Mouse (Mus musculus) embryonic facial prominence, embryonic 13.5 days (tissue): ENCODE measurements at regions not wholly inside any gene's neighbourhood (a gene's known extent, or its start where the extent isn't known, plus 50 kb on each side); places are given as distances from the start of the nearest gene placed in this dataset.

Source experiments
- ATAC-seq: fragments of 200-750 bp; cut with Nextera tagmentation; 2 replicates; pipeline ENCODE4 v1.8.0; 2017; ENCODE audit warnings: low read depth; ENCODE audit not compliant: insufficient number of reproducible peaks, insufficient read depth, low FRiP score, low TSS enrichment
- H3K27ac ChIP-seq: fragments of 300-500 bp; sonication (generic); 2 replicates; pipeline ENCODE4 v1.5.1; 2015; ENCODE audit warnings: moderate library complexity, mild to moderate bottlenecking, inconsistent platforms
- H3K27me3 ChIP-seq: fragments of 300-500 bp; sonication (generic); 2 replicates; pipeline ENCODE4 v1.6.1; 2015; ENCODE audit warnings: mild to moderate bottlenecking, inconsistent platforms
- H3K36me3 ChIP-seq: fragments of 300-500 bp; sonication (generic); 2 replicates; pipeline ENCODE4 v1.6.1; 2015; ENCODE audit warnings: mild to moderate bottlenecking, inconsistent platforms
- H3K4me1 ChIP-seq: fragments of 300-500 bp; sonication (generic); 2 replicates; pipeline ENCODE4 v1.6.1; 2015; ENCODE audit warnings: inconsistent platforms
- H3K4me2 ChIP-seq: fragments of 300-500 bp; sonication (generic); 2 replicates; pipeline ENCODE4 v1.6.1; 2015; ENCODE audit warnings: moderate library complexity, mild to moderate bottlenecking, inconsistent platforms
- H3K4me3 ChIP-seq: fragments of 300-500 bp; sonication (generic); 2 replicates; pipeline ENCODE4 v1.5.1; 2015; ENCODE audit warnings: mild to moderate bottlenecking, inconsistent platforms
- H3K9ac ChIP-seq: fragments of 300-500 bp; sonication (generic); 2 replicates; pipeline ENCODE4 v1.6.1; 2015; ENCODE audit warnings: mild to moderate bottlenecking, inconsistent platforms
- H3K9me3 ChIP-seq: fragments of 300-500 bp; sonication (generic); 2 replicates; pipeline ENCODE4 v1.6.1; 2016; ENCODE audit warnings: inconsistent platforms
- WGBS: fragments of 180-500 bp; shearing (Covaris S2); methylation state at CpG from one replicate; pipeline ENCODE4 v1.1.7; 2015; ENCODE audit warnings: mixed read lengths; 5-methylcytosine and 5-hydroxymethylcytosine counted together

GRCm38 (mm10) chr6:33117877-33118276 lies 57.8 kb upstream of the Chchd3 start:
- no peaks in the 10 kb centered on the region for H3K36me3 ChIP-seq
- no peaks in the 10 kb centered on the region for H3K4me1 ChIP-seq
- ATAC-seq, result no peak
- no peak overlapping the region for H3K9ac ChIP-seq
- H3K27ac ChIP-seq, result no peak overlapping the region
- H3K9me3 ChIP-seq, result no peaks in the 10 kb centered on the region
- no peak overlapping the region for H3K4me3 ChIP-seq
- WGBS, result 36% methylated on average over 1 of the region's 1 CpGs
- no peaks in the 10 kb centered on the region for H3K27me3 ChIP-seq
- no peak overlapping the region for H3K4me2 ChIP-seq

DNA sequence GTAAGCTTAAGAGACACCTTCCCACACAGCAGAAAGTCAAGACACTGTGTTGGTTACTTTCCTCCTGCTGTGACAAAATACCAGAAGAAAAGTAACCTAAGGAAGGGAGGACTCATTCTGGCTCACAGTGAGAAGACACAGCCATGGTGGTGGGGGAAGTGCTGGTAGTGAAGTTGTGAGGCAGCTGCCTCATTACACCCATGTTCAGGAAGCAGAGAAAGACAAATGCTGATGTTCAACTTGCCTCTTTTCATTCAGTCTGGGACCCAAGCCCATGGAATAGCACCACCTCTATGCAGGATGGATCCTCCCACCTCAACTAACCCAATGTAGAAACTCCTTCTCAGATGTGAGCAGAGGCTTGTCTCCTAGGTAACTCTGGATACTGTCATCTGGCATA lies 60.5 kb upstream of the Chchd3 start:
- no peak overlapping the region for H3K27ac ChIP-seq
- H3K4me2 ChIP-seq, result no peak overlapping the region
- no peak overlapping the region for H3K9ac ChIP-seq
- no peak for ATAC-seq
- no peak overlapping the region for H3K4me3 ChIP-seq
- no peaks in the 10 kb centered on the region for H3K27me3 ChIP-seq
- H3K36me3 ChIP-seq, result no peaks in the 10 kb centered on the region
- H3K4me1 ChIP-seq, result no peaks in the 10 kb centered on the region
- H3K9me3 ChIP-seq, result no peaks in the 10 kb centered on the region

GRCm38 (mm10) chr6:33126574-33126973 lies 66.5 kb upstream of the Chchd3 start:
- no peak overlapping the region for H3K4me2 ChIP-seq
- no peaks in the 10 kb centered on the region for H3K9me3 ChIP-seq
- H3K27ac ChIP-seq, result no peak overlapping the region
- H3K36me3 ChIP-seq, result no peaks in the 10 kb centered on the region
- no peaks in the 10 kb centered on the region for H3K27me3 ChIP-seq
- no peak overlapping the region for H3K9ac ChIP-seq
- 5% methylated on average over 8 of the region's 8 CpGs for WGBS
- no peak overlapping the region for H3K4me3 ChIP-seq
- H3K4me1 ChIP-seq, result no peaks in the 10 kb centered on the region
- no peak for ATAC-seq

- WGBS, result 82% methylated on average over 7 of the region's 7 CpGs
- Histone ChIP-seq H3K27ac (no peak overlapping the region), H3K9me3 (no peaks in the 10 kb centered on the region), H3K4me3 (no peak overlapping the region), H3K4me1 (no peaks in the 10 kb centered on the region), H3K4me2 (no peak overlapping the region), H3K9ac (no peak overlapping the region), H3K36me3 (no peaks in the 10 kb centered on the region), H3K27me3 (no peaks in the 10 kb centered on the region)
- no peak for ATAC-seq
Measured at GRCm38 (mm10) chr6:33136906-33137305, 76.8 kb upstream of the Chchd3 start.

- Histone ChIP-seq H3K9me3 (no peaks in the 10 kb centered on the region), H3K4me1 (no peaks in the 10 kb centered on the region), H3K4me2 (no peak overlapping the region), H3K27ac (no peak overlapping the region), H3K36me3 (no peaks in the 10 kb centered on the region), H3K9ac (no peak overlapping the region), H3K4me3 (no peak overlapping the region), H3K27me3 (no peaks in the 10 kb centered on the region)
- 42% methylated on average over 8 of the region's 8 CpGs for WGBS
- ATAC-seq, result no peak
Measured at GRCm38 (mm10) chr6:33137823-33138222, 77.8 kb upstream of the Chchd3 start.

GRCm38 (mm10) chr6:33166479-33166878 lies 82.4 kb upstream of the Exoc4 start:
- Histone ChIP-seq H3K4me3 (no peak overlapping the region), H3K4me2 (no peak overlapping the region), H3K27ac (no peak overlapping the region), H3K36me3 (no peaks in the 10 kb centered on the region), H3K27me3 (no peaks in the 10 kb centered on the region), H3K9ac (no peak overlapping the region), H3K4me1 (no peaks in the 10 kb centered on the region), H3K9me3 (no peaks in the 10 kb centered on the region)
- ATAC-seq, result no peak
- 76% methylated on average over 11 of the region's 11 CpGs for WGBS

DNA sequence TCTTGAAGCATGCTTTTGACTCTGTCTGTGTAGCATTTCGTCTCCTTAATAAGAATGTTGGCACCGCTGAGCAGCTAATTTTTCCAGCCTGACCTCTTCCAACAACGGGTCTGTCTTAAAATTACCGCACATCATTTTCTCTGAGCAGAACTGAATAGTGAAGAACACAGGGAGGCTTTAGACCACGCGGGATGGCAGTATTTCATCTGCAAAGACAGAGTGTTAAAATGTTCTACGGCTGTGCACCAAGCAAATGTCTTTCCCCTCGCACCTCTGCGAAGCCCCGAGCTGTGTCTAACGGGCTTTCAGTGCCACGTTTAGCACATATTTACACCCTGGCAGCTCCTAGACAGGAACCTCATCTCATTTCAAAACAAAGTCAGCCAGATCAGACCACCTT lies 75.3 kb upstream of the Exoc4 start:
- Histone ChIP-seq H3K27me3 (no peaks in the 10 kb centered on the region), H3K9me3 (no peaks in the 10 kb centered on the region), H3K27ac (no peak overlapping the region), H3K4me2 (no peak overlapping the region), H3K36me3 (no peaks in the 10 kb centered on the region), H3K9ac (no peak overlapping the region), H3K4me3 (no peak overlapping the region), H3K4me1 (no peaks in the 10 kb centered on the region)
- 81% methylated on average over 12 of the region's 12 CpGs for WGBS
- ATAC-seq, result no peak

DNA sequence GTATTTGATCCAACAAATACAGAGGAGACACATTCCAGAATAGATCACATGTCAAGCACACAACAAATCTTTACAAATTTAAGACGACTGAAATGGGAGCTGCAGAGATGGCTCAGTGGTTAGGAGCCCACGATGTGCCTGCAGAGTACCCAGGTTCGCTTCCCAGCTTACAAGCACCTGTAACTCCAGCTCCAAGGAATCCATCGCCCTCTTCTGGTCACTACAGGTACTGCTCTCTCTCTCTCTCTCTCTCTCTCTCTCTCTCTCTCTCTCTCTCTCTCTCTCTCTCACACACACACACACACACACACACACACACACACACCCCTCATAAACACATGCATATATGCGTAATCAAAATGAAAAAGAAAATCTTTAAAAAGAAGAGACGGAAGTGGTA lies 74.3 kb upstream of the Exoc4 start:
- Histone ChIP-seq H3K27ac (no peak overlapping the region), H3K4me3 (no peak overlapping the region), H3K27me3 (no peaks in the 10 kb centered on the region), H3K9me3 (no peaks in the 10 kb centered on the region), H3K9ac (no peak overlapping the region), H3K4me1 (no peaks in the 10 kb centered on the region), H3K4me2 (no peak overlapping the region), H3K36me3 (no peaks in the 10 kb centered on the region)
- no peak for ATAC-seq
- WGBS, result 58% methylated on average over 6 of the region's 6 CpGs

DNA sequence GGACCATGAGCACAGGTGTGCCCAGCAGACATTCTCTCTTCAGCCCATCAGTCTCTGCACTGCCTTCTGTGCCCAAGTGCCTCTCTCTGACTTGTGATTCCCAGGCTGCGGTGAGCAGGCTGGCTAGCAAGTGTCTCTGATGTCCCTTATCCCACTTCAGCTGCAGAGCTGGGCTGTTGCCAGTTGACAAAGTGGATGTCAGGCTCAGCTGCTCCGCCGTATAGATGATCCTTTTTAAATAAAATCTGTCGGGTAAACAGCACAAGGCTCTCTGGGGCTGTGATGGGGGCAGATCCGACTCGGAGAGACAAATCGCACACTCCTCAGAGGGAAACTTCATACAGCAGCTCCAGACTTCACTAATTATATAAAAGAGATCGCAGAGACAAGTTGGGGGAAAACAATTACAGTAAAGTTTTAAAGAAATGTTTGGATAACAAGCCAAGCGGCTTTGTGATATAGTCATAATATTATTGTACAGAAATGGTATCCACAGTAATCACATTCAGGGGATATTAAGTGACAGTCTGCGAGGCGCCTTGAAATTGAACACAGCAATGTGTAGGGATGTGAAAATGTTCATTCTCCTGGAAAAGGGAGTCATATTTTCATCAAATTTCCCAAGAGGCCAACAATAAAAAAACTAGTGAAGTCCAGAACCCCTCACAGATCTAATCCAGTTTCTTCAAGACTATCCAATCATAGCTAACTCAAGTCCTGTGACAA lies 59.2 kb upstream of the Exoc4 start:
- ATAC-seq, result no peak
- 40% methylated on average over 11 of the region's 11 CpGs for WGBS
- no peak overlapping the region for H3K4me3 ChIP-seq

GRCm38 (mm10) chr6:33193823-33194222 lies 55.1 kb upstream of the Exoc4 start:
- WGBS, result 79% methylated on average over 3 of the region's 3 CpGs
- no peak for ATAC-seq
- Histone ChIP-seq H3K9ac (no peak overlapping the region), H3K4me3 (no peak overlapping the region), H3K4me2 (no peak overlapping the region), H3K4me1 (peaks cover 7% of the 10 kb centered on the region; the same call in 1 of the 2 replicates), H3K36me3 (no peaks in the 10 kb centered on the region), H3K9me3 (no peaks in the 10 kb centered on the region), H3K27me3 (no peaks in the 10 kb centered on the region), H3K27ac (no peak overlapping the region)

More for the DNA sequence above, 59.2 kb upstream of the Exoc4 start:
- no peaks in the 10 kb centered on the region for H3K36me3 ChIP-seq
- peaks cover 7% of the 10 kb centered on the region; the same call in 1 of the 2 replicates for H3K4me1 ChIP-seq
- H3K27ac ChIP-seq, result no peak overlapping the region
- H3K27me3 ChIP-seq, result no peaks in the 10 kb centered on the region
- 0 out of 2 replicates have a peak overlapping the region, but pooled peaks have one; percentile 3 for H3K4me2 ChIP-seq
- H3K9me3 ChIP-seq, result no peaks in the 10 kb centered on the region
- no peak overlapping the region for H3K9ac ChIP-seq
